Mouse (Mus musculus): ENCODE measurements around the gene Ccdc13. TPM values are rescaled to one million over a fixed set of nuclear protein-coding genes. Genes with fewer than 3 reads are reported as not detected.

The Ccdc13 gene
- polyA plus RNA-seq, 1 experiment = 0.12 TPM

DNA sequence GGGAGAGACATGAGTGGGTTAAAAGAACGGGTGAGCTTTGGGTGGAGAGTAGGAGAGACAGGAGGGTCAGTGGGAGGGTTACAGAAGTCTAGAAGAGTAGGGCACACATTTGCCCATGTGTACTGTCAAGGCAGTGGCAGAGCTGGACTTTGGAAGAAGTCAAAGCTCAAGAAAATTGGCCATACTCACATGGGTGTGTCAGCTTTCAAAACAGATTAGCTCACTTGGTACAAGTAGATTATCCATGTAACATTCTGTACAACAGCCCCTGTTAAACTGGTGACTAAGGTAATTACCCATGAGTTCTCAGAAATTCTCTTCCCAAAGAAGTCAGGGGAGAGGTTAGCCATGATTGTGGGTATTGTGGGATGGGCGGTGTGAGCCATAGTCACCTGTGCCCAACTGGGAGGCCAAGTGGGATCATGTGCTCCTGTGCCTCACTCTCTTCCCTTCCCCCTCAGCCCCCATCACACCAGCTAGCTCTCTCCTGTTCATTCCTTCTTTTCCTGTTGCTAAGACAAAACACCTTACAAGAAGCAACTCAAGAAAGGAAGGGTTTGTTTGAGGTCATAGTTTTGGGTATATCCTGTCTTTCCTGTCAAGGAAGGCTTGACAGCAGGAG, 32.9 kb upstream of the Ccdc13 start:
- Histone ChIP-seq H3K79me2 (ENCODE audit: control insufficient read depth, insufficient read depth) (no peaks in the 10 kb centered on the region), H3K27me3 (ENCODE audit: control insufficient read depth, insufficient read depth, insufficient read length) (peaks cover 21% of the 10 kb centered on the region), H3K36me3 (ENCODE audit: control insufficient read depth, insufficient read depth) (no peaks in the 10 kb centered on the region), H3ac (ENCODE audit: control insufficient read depth, insufficient read length, low read depth) (no peak overlapping the region), H3K79me3 (ENCODE audit: low read depth) (no peaks in the 10 kb centered on the region), H3K4me3 (ENCODE audit: insufficient read depth, poor library complexity, severe bottlenecking) (no peak overlapping the region)
- no peak for TF ChIP-seq USF1 (IDR thresholded peaks at IDR 0.05; ENCODE audit: low read depth)
- TF ChIP-seq CEBPB (IDR thresholded peaks at IDR 0.05; ENCODE audit: low read depth) = no peak
- no peak for TF ChIP-seq MYOD1 (IDR thresholded peaks at IDR 0.05; ENCODE audit: control insufficient read depth, insufficient read length, low read depth)
- TF ChIP-seq MAX (IDR thresholded peaks at IDR 0.05) = no peak
- no peak for TF ChIP-seq MYOG (IDR thresholded peaks at IDR 0.05; ENCODE audit: control insufficient read depth, extremely low read depth, insufficient read length)
- TF ChIP-seq FOSL1 (IDR thresholded peaks at IDR 0.05; ENCODE audit: insufficient read depth, low read length, poor library complexity, severe bottlenecking) = no peak
- TF ChIP-seq CTCF (IDR thresholded peaks at IDR 0.05; ENCODE audit: control insufficient read depth, insufficient read depth, insufficient read length) = no peak

DNA sequence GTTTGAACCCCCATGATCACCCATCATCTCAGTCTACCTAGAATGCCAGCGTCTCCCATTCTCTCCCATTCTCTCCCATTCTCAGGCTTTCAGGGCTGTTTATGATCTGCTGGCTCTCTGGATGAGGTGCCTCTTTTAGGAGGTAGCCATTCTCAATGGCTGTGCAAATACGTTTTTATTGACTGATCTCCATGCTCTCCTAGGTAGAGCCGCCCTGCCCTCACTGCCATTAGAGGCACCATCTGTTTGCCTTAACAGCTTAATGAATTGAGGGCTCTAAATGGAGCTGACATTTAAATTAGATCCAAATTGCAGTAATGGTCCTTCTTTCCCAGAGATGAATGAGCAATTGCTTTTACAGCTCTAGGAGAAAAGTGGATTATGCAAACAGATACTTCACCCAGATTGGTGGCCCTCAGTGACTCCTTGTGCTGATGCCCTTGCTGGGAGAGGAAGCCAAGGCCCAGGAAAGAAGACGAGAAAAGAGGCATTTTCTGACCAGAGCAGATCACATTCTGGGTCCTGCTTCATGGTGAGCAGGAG, 30.8 kb upstream of the Ccdc13 start:
- H3K27me3 ChIP-seq (ENCODE audit: control insufficient read depth, insufficient read depth, insufficient read length) = peaks cover 22% of the 10 kb centered on the region
- no peak overlapping the region for H3K4me3 ChIP-seq (ENCODE audit: insufficient read depth, poor library complexity, severe bottlenecking)
- no peaks in the 10 kb centered on the region for H3K36me3 ChIP-seq (ENCODE audit: control insufficient read depth, insufficient read depth)
- H3K79me3 ChIP-seq (ENCODE audit: low read depth) = no peaks in the 10 kb centered on the region
- no peaks in the 10 kb centered on the region for H3K79me2 ChIP-seq (ENCODE audit: control insufficient read depth, insufficient read depth)
- no peak overlapping the region for H3ac ChIP-seq (ENCODE audit: control insufficient read depth, insufficient read length, low read depth)
- no peak for TF ChIP-seq MYOD1 (IDR thresholded peaks at IDR 0.05; ENCODE audit: control insufficient read depth, insufficient read length, low read depth)

DNA sequence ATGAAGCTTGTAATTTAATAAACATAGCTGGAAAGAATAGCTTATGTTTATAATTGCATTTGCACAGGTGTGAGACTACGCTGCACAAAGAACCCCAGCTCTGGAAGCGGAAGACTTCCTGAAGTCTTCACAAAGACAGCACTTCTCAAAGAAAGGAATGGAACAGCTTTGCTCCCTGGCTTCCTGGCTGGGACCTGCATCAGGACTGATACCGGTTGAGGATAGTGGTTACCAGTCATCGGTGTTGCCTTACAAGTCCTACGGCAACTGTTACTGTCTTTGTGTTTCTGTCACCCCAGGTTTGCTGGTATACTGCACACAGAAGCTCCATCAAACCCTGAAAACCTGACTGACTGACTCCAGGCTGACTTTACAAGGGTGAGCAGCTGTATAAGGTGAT, 30.2 kb upstream of the Ccdc13 start:
- H3ac ChIP-seq (ENCODE audit: control insufficient read depth, insufficient read length, low read depth) = no peak overlapping the region
- no peaks in the 10 kb centered on the region for H3K79me3 ChIP-seq (ENCODE audit: low read depth)
- H3K27me3 ChIP-seq (ENCODE audit: control insufficient read depth, insufficient read depth, insufficient read length) = peaks cover 22% of the 10 kb centered on the region
- H3K79me2 ChIP-seq (ENCODE audit: control insufficient read depth, insufficient read depth) = no peaks in the 10 kb centered on the region
- H3K36me3 ChIP-seq (ENCODE audit: control insufficient read depth, insufficient read depth) = no peaks in the 10 kb centered on the region
- no peak overlapping the region for H3K4me3 ChIP-seq (ENCODE audit: insufficient read depth, poor library complexity, severe bottlenecking)
- TF ChIP-seq FOSL1 (IDR thresholded peaks at IDR 0.05; ENCODE audit: insufficient read depth, low read length, poor library complexity, severe bottlenecking) = no peak
- no peak for TF ChIP-seq CTCF (IDR thresholded peaks at IDR 0.05; ENCODE audit: control insufficient read depth, insufficient read depth, insufficient read length)
- no peak for TF ChIP-seq CEBPB (IDR thresholded peaks at IDR 0.05; ENCODE audit: low read depth)
- TF ChIP-seq USF1 (IDR thresholded peaks at IDR 0.05; ENCODE audit: low read depth) = no peak
- TF ChIP-seq MYOG (IDR thresholded peaks at IDR 0.05; ENCODE audit: control insufficient read depth, extremely low read depth, insufficient read length) = no peak
- no peak for TF ChIP-seq MAX (IDR thresholded peaks at IDR 0.05)
- TF ChIP-seq MYOD1 (IDR thresholded peaks at IDR 0.05; ENCODE audit: control insufficient read depth, insufficient read length, low read depth) = no peak

DNA sequence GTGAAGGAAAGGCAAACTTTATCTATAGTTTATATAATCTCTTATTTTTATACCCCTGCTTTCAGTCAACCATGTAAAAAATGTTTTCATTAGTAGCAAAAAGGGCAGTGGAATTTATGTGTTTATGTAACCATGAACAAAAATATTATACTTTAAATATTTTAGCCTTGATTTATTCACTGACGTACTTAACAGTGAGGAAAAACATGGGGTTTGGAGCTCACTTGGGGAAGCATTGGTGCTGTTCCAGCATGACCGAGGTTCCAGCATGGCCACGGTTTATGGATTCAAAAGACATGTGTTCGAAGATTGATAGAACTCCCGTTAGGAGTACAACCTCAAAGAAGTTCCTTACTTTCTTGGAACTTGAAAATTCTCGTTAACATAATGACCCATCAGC, 29.0 kb upstream of the Ccdc13 start:
- Histone ChIP-seq H3K4me3 (ENCODE audit: insufficient read depth, poor library complexity, severe bottlenecking) (no peak overlapping the region), H3K79me3 (ENCODE audit: low read depth) (no peaks in the 10 kb centered on the region), H3K36me3 (ENCODE audit: control insufficient read depth, insufficient read depth) (no peaks in the 10 kb centered on the region), H3K79me2 (ENCODE audit: control insufficient read depth, insufficient read depth) (no peaks in the 10 kb centered on the region), H3ac (ENCODE audit: control insufficient read depth, insufficient read length, low read depth) (no peak overlapping the region), H3K27me3 (ENCODE audit: control insufficient read depth, insufficient read depth, insufficient read length) (peaks cover 22% of the 10 kb centered on the region)
- no peak for TF ChIP-seq USF1 (IDR thresholded peaks at IDR 0.05; ENCODE audit: low read depth)
- TF ChIP-seq MYOD1 (IDR thresholded peaks at IDR 0.05; ENCODE audit: control insufficient read depth, insufficient read length, low read depth) = no peak
- TF ChIP-seq MYOG (IDR thresholded peaks at IDR 0.05; ENCODE audit: control insufficient read depth, extremely low read depth, insufficient read length) = no peak
- no peak for TF ChIP-seq CTCF (IDR thresholded peaks at IDR 0.05; ENCODE audit: control insufficient read depth, insufficient read depth, insufficient read length)
- no peak for TF ChIP-seq MAX (IDR thresholded peaks at IDR 0.05)
- no peak for TF ChIP-seq CEBPB (IDR thresholded peaks at IDR 0.05; ENCODE audit: low read depth)
- no peak for TF ChIP-seq FOSL1 (IDR thresholded peaks at IDR 0.05; ENCODE audit: insufficient read depth, low read length, poor library complexity, severe bottlenecking)

DNA sequence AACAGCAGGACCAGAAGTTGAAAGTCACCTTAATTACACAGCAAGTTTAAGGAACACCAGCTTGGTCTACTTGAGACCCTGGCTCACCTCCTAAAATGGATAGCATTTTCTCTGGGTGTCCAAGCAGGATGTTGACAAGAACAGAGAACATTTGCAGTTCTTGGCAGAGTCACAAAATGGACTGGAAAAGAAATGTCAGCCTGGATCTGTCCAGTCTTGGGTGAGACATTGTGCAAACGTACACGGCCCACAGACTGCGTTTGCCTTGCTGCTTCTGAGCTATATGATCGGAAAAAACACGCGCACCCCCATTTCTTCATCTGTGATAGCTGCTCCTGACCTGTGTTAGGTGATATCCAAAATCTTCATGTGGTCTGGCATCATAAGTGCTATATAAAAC, 28.4 kb upstream of the Ccdc13 start:
- TF ChIP-seq CTCF (IDR thresholded peaks at IDR 0.05; ENCODE audit: control insufficient read depth, insufficient read depth, insufficient read length) (no peak), MAX (IDR thresholded peaks at IDR 0.05) (no peak)
- Histone ChIP-seq H3K79me2 (ENCODE audit: control insufficient read depth, insufficient read depth) (no peaks in the 10 kb centered on the region), H3K4me3 (ENCODE audit: insufficient read depth, poor library complexity, severe bottlenecking) (no peak overlapping the region), H3K27me3 (ENCODE audit: control insufficient read depth, insufficient read depth, insufficient read length) (peaks cover 22% of the 10 kb centered on the region), H3ac (ENCODE audit: control insufficient read depth, insufficient read length, low read depth) (no peak overlapping the region), H3K36me3 (ENCODE audit: control insufficient read depth, insufficient read depth) (no peaks in the 10 kb centered on the region), H3K79me3 (ENCODE audit: low read depth) (no peaks in the 10 kb centered on the region)

DNA sequence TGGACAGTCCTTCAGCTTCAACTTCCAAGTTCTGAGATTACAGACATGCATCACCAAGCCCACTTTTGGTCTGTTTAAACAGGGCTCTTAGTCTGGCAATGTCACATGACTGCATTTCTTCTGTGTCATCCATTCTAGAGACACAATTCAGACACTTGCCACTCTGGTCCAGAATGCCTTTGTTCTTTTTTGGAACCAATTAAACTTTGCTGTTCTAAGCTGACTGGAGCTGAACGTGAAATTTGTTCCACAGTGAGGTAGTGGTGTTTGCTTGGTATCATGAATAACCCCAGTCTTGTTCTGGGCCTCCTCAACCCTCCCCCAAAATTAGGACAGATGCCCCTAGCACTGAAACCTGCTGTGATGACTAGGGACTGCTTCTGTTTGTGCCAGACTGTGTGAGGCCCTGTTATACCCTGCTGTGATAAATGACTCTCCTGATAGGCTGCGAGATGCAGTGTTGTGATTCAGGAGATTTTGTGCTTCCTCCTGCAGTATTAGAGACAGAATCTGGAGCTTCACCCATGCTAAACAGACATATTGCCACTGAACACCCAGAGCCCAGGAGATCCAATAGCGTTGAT, 26.3 kb upstream of the Ccdc13 start:
- Histone ChIP-seq H3ac (ENCODE audit: control insufficient read depth, insufficient read length, low read depth) (no peak overlapping the region), H3K36me3 (ENCODE audit: control insufficient read depth, insufficient read depth) (no peaks in the 10 kb centered on the region), H3K27me3 (ENCODE audit: control insufficient read depth, insufficient read depth, insufficient read length) (peaks cover 11% of the 10 kb centered on the region), H3K79me3 (ENCODE audit: low read depth) (no peaks in the 10 kb centered on the region), H3K79me2 (ENCODE audit: control insufficient read depth, insufficient read depth) (no peaks in the 10 kb centered on the region), H3K4me3 (ENCODE audit: insufficient read depth, poor library complexity, severe bottlenecking) (no peak overlapping the region)
- TF ChIP-seq MYOD1 (IDR thresholded peaks at IDR 0.05; ENCODE audit: control insufficient read depth, insufficient read length, low read depth) (no peak), FOSL1 (IDR thresholded peaks at IDR 0.05; ENCODE audit: insufficient read depth, low read length, poor library complexity, severe bottlenecking) (no peak), MAX (IDR thresholded peaks at IDR 0.05) (no peak), CEBPB (IDR thresholded peaks at IDR 0.05; ENCODE audit: low read depth) (no peak), USF1 (IDR thresholded peaks at IDR 0.05; ENCODE audit: low read depth) (no peak), MYOG (IDR thresholded peaks at IDR 0.05; ENCODE audit: control insufficient read depth, extremely low read depth, insufficient read length) (no peak), CTCF (IDR thresholded peaks at IDR 0.05; ENCODE audit: control insufficient read depth, insufficient read depth, insufficient read length) (no peak)
